In the genomic region with DNA sequence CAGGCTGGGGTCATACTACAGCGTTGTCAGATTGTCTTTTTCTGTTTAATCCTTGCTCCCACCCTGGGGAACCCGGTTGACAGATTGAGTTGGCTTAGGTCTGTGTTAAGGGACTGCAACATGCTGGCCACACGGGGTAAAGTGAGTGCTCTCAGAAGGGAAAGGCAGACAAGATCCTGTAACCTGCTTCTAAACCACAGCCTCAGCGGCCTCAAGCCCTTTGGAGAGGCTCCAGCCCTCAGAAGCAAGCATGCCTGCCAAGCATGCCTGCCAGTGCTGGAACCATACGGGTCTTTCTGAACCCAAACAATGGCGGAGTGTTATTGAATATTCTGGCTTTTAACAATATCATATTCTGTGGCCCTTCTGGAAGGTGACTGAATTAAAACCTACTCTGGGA, we compare ENCODE assay signal across 17 mouse cellular contexts. TPM values are rescaled to one million over a fixed set of nuclear protein-coding genes. Genes with fewer than 3 reads are reported as not detected.
DNase-seq lines count a peak whose midpoint lies in the region.
"Had no signal": no experiment of that assay in that cellular context is flagged by ENCODE, and none has a peak within 500 bp of the region (broad histone marks: within the 10 kb centered on the region; RNA-seq: fewer than 3 reads in every experiment).

No protein-coding gene starts in this region.

- intact Hi-C loops in left cerebral cortex, postnatal 4 days (cut with DNase I): no loop called here
- intact Hi-C loops in left cerebral cortex, postnatal 14 days (cut with DNase I): no loop called here

- peak; percentile 29 for DNase-seq in left cerebral cortex, postnatal 4 days
- no peak for DNase-seq in left cerebral cortex, postnatal 14 days (ENCODE audit: low spot score in 2 of 2)
- DNase-seq in adipocyte (ENCODE audit: low spot score): peak; percentile 38
- DNase-seq in cerebellum, adult 8-10 months: peak; percentile 26
- DNase-seq in right cerebral cortex, postnatal 36 days (ENCODE audit: low spot score in 2 of 2): no peak
- DNase-seq in adrenal gland, adult 2 months: no peak
- DNase-seq in heart, adult 11 months: no peak
- DNase-seq: adrenal gland, postnatal 14 days; gastrocnemius, postnatal 10 days; heart, adult 2 months; kidney, adult 11 months; kidney, postnatal 10 days; lung, adult 2 months; lung, postnatal 36 days; right cerebral cortex, postnatal 4 days; thymus, postnatal 4 days had no signal

RNA-seq across cellular contexts. Expression of gene Kcnmb4, which starts 48.8 kb away (rescaled TPM):
- 10 to 100 TPM; 72.9 to 81.9 TPM for total RNA-seq in left cerebral cortex, postnatal 4 days (2021)
- 100 to 1,000 TPM; 112 to 114 TPM for total RNA-seq in left cerebral cortex, postnatal 14 days (2021)
- total RNA-seq in adrenal gland, adult 2 months (2021): 1 to 10 TPM in 1 of 2 experiments, under 1 TPM in 1; 0.49 to 6.7 TPM
- polyA plus RNA-seq in adrenal gland, adult 2 months (2012; rRNA removed): 2.5 and 22.9 TPM in 2 replicates
- total RNA-seq: MEL had no signal

Comparison
In these comparisons a context has a peak if more than half of its experiments do, and no peak if none do; other contexts are left out.
1. DNase-seq: peak in left cerebral cortex, postnatal 4 days (single experiment), adipocyte (single experiment) and cerebellum, adult 8-10 months (single experiment); none in left cerebral cortex, postnatal 14 days (0 of 2), right cerebral cortex, postnatal 36 days (0 of 2), adrenal gland, adult 2 months (single experiment) and heart, adult 11 months (single experiment).
2. RNA of gene Kcnmb4, which starts 48.8 kb away (total RNA-seq): 112 to 114 TPM in left cerebral cortex, postnatal 14 days and 72.9 to 81.9 TPM in left cerebral cortex, postnatal 4 days; 0.49 to 6.7 TPM in adrenal gland, adult 2 months; every median in the first group is over 4 times any median in the second.